In the genomic region with DNA sequence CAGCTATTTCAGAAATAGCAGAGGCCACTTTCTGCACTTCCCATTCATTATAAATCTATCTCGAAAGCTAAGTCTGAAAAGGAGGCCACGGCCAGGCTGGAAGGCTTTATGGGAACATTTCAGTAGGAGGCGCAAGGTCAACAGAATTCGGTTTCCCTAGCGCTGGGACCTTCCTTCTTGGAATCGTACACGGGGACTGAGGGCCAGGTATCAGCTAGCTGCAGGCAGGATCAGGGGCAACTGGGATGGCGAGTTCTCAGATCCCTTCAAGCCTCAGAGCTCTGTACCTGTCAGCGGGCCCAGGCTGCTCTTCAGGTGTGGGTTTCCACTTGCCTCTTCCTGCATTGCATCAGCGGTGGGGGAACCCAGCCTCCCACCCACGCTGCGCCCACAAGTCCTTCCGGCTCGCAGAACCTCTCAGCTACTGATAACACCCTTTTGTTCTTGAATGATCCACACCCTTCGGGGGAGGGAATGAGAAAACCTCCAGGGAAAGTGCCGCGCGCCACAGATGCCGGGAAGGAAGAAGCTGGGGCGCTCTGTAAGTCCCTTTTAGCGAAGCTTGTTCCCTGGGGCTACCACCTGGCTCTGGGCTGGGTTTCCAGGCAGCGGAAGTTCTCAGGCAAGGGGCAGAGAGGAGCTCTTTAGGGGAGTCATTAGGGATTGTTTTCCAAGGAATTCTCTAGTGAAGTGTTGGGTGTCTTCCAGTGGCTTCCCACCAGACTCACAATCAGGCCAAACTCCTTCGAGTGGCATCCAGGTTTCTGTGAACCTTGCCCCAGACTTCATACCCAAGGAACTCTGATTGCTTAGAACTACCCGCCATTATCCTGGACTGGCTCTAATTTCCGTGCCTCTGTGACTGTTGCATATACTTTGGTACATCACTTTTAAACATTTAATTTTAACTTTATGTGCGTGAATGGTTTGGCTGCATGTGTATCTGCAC, we compare ENCODE assay signal across 8 mouse cellular contexts. TPM values are rescaled to one million over a fixed set of nuclear protein-coding genes. Genes with fewer than 3 reads are reported as not detected.
DNase-seq lines count a peak whose midpoint lies in the region; ATAC-seq and TF ChIP-seq lines count a peak whose summit lies in the region.

Gene Mrpl33, plus strand, starts transcription at position 455 of the 949 bp plus-strand sequence.

- H3K27me3 ChIP-seq in E14TG2a.4 (ENCODE audit: insufficient read depth, low read length): no peaks in the 10 kb centered on the region
- no peaks in the 10 kb centered on the region for H3K27me3 ChIP-seq in erythroblast, embryonic 14.5 days (ENCODE audit: control insufficient read depth)
- H3K27me3 ChIP-seq in heart, embryonic 14.5 days (ENCODE audit: control insufficient read depth, insufficient read depth, low read length): no peaks in the 10 kb centered on the region
- no peaks in the 10 kb centered on the region for H3K27me3 ChIP-seq in liver, embryonic 16.5 days (ENCODE audit: control insufficient read depth, insufficient read depth, low read depth, low read length)
- 0 out of 2 replicates have a peak, but pooled peaks cover 5% of the 10 kb centered on the region for H3K27me3 ChIP-seq in neural tube, embryonic 12.5 days (replicated peaks)

- peak within 1 kb of the TSS; percentile 80 for H3K4me3 ChIP-seq in E14TG2a.4 (replicated peaks; ENCODE audit: low read length)
- H3K4me3 ChIP-seq in bone marrow macrophage, adult 2 months (ENCODE audit: insufficient read depth, low read length): 0 out of 2 replicates have a peak within 1 kb of the TSS, but pooled peaks have one; percentile 10
- peak within 1 kb of the TSS; percentile 45 for H3K4me3 ChIP-seq in erythroblast, embryonic 14.5 days (replicated peaks)
- peak within 1 kb of the TSS; percentile 40 for H3K4me3 ChIP-seq in heart, embryonic 14.5 days (ENCODE audit: control insufficient read depth in 1 of 2, insufficient read depth in 1 of 2, low read depth in 1 of 2, low read length in 2 of 2)
- H3K4me3 ChIP-seq in liver, embryonic 16.5 days (ENCODE audit: low read depth, low read length): peak within 1 kb of the TSS; percentile 44
- peak within 1 kb of the TSS; percentile 31 for H3K4me3 ChIP-seq in neural tube, embryonic 12.5 days

- H3K4me1 ChIP-seq in E14TG2a.4 (replicated peaks; ENCODE audit: low read depth, low read length): peaks cover 70% of the 10 kb centered on the region
- H3K4me1 ChIP-seq in bone marrow macrophage, adult 2 months (ENCODE audit: control insufficient read depth, insufficient read depth, low read length): peaks cover 12% of the 10 kb centered on the region
- peaks cover 9% of the 10 kb centered on the region for H3K4me1 ChIP-seq in erythroblast, embryonic 14.5 days (ENCODE audit: control insufficient read depth)
- peaks cover 10 to 14% of the 10 kb centered on the region in 2 experiments for H3K4me1 ChIP-seq in heart, embryonic 14.5 days (ENCODE audit: control insufficient read depth in 2 of 2, insufficient read depth in 2 of 2, low read length in 2 of 2)
- H3K4me1 ChIP-seq in liver, embryonic 16.5 days (ENCODE audit: control insufficient read depth, low read depth, low read length): peaks cover 4% of the 10 kb centered on the region; the same call in 1 of the 2 replicates
- 0 out of 2 replicates have a peak, but pooled peaks cover 6% of the 10 kb centered on the region for H3K4me1 ChIP-seq in neural tube, embryonic 12.5 days

- no peak for TF ChIP-seq CTCF in E14TG2a.4 (conservative IDR thresholded peaks at IDR 0.05; ENCODE audit: low read length)
- 0 out of 2 replicates have a peak, but pooled peaks have one; percentile 11 for TF ChIP-seq CTCF in bone marrow macrophage, adult 2 months (IDR thresholded peaks at IDR 0.05; ENCODE audit: low read depth, low read length)

- H3K27ac ChIP-seq in bone marrow macrophage, adult 2 months (ENCODE audit: insufficient read depth, low read depth, low read length): no peak within 1 kb of the TSS
- peak within 1 kb of the TSS; percentile 8 to 67 for H3K27ac ChIP-seq in heart, embryonic 14.5 days (replicated peaks in 1 of 2; ENCODE audit: control insufficient read depth in 1 of 2, insufficient read depth in 1 of 2, low read depth in 2 of 2, low read length in 2 of 2)
- H3K27ac ChIP-seq in liver, embryonic 16.5 days (ENCODE audit: low read length): no peak within 1 kb of the TSS
- H3K27ac ChIP-seq in neural tube, embryonic 12.5 days: no peak within 1 kb of the TSS

- TF ChIP-seq POLR2A in bone marrow macrophage, adult 2 months (IDR thresholded peaks at IDR 0.05; ENCODE audit: borderline replicate concordance, low read depth, low read length): no peak

- WGBS in heart, embryonic 14.5 days: 6% methylated on average over 26 of the region's 26 CpGs
- WGBS in liver, embryonic 16.5 days (ENCODE audit: insufficient replicate concordance): 7% methylated on average over 26 of the region's 26 CpGs
- WGBS in neural tube, embryonic 12.5 days: 9% methylated on average over 26 of the region's 26 CpGs

- DNase-seq in kidney, postnatal 14 days: peak; percentile 49
- peak; percentile 60 to 75 for DNase-seq in thymus, adult 18-20 months

- H3K9me3 ChIP-seq in E14TG2a.4 (ENCODE audit: low read length): no peaks in the 10 kb centered on the region
- no peaks in the 10 kb centered on the region for H3K9me3 ChIP-seq in erythroblast, embryonic 14.5 days (ENCODE audit: control insufficient read depth, low read length)
- H3K9me3 ChIP-seq in heart, embryonic 14.5 days (ENCODE audit: control insufficient read depth, low read length): no peaks in the 10 kb centered on the region
- H3K9me3 ChIP-seq in liver, embryonic 16.5 days (replicated peaks; ENCODE audit: control insufficient read depth, low read length): no peaks in the 10 kb centered on the region
- no peaks in the 10 kb centered on the region for H3K9me3 ChIP-seq in neural tube, embryonic 12.5 days

- H3K4me2 ChIP-seq in heart, embryonic 14.5 days (ENCODE audit: low read length): peak within 1 kb of the TSS; percentile 88
- peak within 1 kb of the TSS; percentile 62 for H3K4me2 ChIP-seq in liver, embryonic 16.5 days (ENCODE audit: low read depth, low read length)
- peak within 1 kb of the TSS; percentile 59 for H3K4me2 ChIP-seq in neural tube, embryonic 12.5 days (replicated peaks)

- H3K36me3 ChIP-seq in E14TG2a.4 (ENCODE audit: insufficient read depth, low read length): no peaks in the 10 kb centered on the region
- H3K36me3 ChIP-seq in erythroblast, embryonic 14.5 days (ENCODE audit: control insufficient read depth): no peaks in the 10 kb centered on the region
- H3K36me3 ChIP-seq in heart, embryonic 14.5 days (ENCODE audit: control insufficient read depth, insufficient read depth, low read length): no peaks in the 10 kb centered on the region
- H3K36me3 ChIP-seq in liver, embryonic 16.5 days (ENCODE audit: control insufficient read depth, insufficient read depth): no peaks in the 10 kb centered on the region
- H3K36me3 ChIP-seq in neural tube, embryonic 12.5 days: no peaks in the 10 kb centered on the region

- ATAC-seq in heart, embryonic 14.5 days (ENCODE audit: insufficient number of reproducible peaks, insufficient read depth, low FRiP score, low read depth): peak; percentile 41; the same call in 1 of the 2 replicates
- ATAC-seq in liver, embryonic 16.5 days (ENCODE audit: low read depth): 0 out of 2 replicates have a peak, but pooled peaks have one; percentile 24
- ATAC-seq in neural tube, embryonic 12.5 days (ENCODE audit: low FRiP score, low read depth): no peak

- peak within 1 kb of the TSS; percentile 66 for H3K9ac ChIP-seq in heart, embryonic 14.5 days (ENCODE audit: low read length)
- H3K9ac ChIP-seq in liver, embryonic 16.5 days (ENCODE audit: low read depth, low read length): peak within 1 kb of the TSS; percentile 30; the same call in 1 of the 2 replicates
- peak within 1 kb of the TSS; percentile 40; the same call in 1 of the 2 replicates for H3K9ac ChIP-seq in neural tube, embryonic 12.5 days

RNA-seq across cellular contexts. Expression of gene Mrpl33, which starts in this region (rescaled TPM):
- polyA plus RNA-seq in bone marrow macrophage, adult 2 months (2012; ENCODE audit: insufficient read depth, insufficient read length, missing spikeins): 131 and 193 TPM in 2 replicates
- 0.67 and 0.78 TPM in 2 replicates for polyA plus RNA-seq in erythroblast, embryonic 14.5 days (2012)
- polyA plus RNA-seq in heart, embryonic 14.5 days (2014; fragmentation: Nextera tagmentation; extraction: Ambion mirVana): 435 and 456 TPM in 2 replicates
- polyA plus RNA-seq in liver, embryonic 16.5 days (2015; fragmentation: Nextera tagmentation; extraction: Ambion mirVana): 141 and 152 TPM in 2 replicates
- polyA plus RNA-seq in neural tube, embryonic 12.5 days (2016; fragmentation: Nextera tagmentation; extraction: Ambion mirVana): 197 and 201 TPM in 2 replicates

Comparison
In these comparisons a context has a peak if more than half of its experiments do, and no peak if none do; other contexts are left out.
1. RNA of gene Mrpl33 (polyA plus RNA-seq): 435 to 456 TPM in heart, embryonic 14.5 days, 197 to 201 TPM in neural tube, embryonic 12.5 days, 141 to 152 TPM in liver, embryonic 16.5 days and 131 to 193 TPM in bone marrow macrophage, adult 2 months; 0.67 to 0.78 TPM in erythroblast, embryonic 14.5 days; every median in the first group is over 10 times any median in the second.
2. H3K4me3 ChIP-seq: peak in every context shown above with its lines; median percentile 80 in E14TG2a.4; 45 in erythroblast, embryonic 14.5 days; 44 in liver, embryonic 16.5 days; 40 in heart, embryonic 14.5 days; 31 in neural tube, embryonic 12.5 days; 10 in bone marrow macrophage, adult 2 months.
3. H3K27ac ChIP-seq: peak in heart, embryonic 14.5 days (2 of 2); none in bone marrow macrophage, adult 2 months (single experiment), liver, embryonic 16.5 days (single experiment) and neural tube, embryonic 12.5 days (single experiment).
4. Peak in every context shown above with its lines, with median percentiles within 50 percentile points of each other: H3K4me2 ChIP-seq and H3K9ac ChIP-seq.